In the genomic region with DNA sequence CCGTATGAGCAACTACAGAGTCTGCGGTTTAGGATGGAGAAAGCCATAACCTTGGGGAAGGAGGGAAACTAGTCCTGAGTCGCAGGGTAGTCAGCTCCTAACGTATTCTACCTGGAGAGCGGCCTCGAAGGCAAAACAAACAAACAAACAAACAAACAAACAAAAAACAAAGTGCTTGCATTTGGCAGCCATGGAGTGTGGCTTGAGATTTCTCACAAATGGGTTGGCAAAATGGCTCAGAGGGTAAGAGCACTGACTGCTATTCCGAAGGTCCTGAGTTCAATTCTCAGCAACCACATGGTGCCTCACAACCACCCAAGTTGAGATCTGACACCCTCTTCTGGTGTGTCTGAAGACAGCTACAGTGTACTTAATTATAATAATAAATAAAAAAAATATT, we compare ENCODE assay signal across 11 mouse cellular contexts. TPM values are rescaled to one million over a fixed set of nuclear protein-coding genes. Genes with fewer than 3 reads are reported as not detected.
DNase-seq lines count a peak whose midpoint lies in the region; ATAC-seq and TF ChIP-seq lines count a peak whose summit lies in the region.
"Had no signal": no experiment of that assay in that cellular context is flagged by ENCODE, and none has a peak within 500 bp of the region (broad histone marks: within the 10 kb centered on the region; RNA-seq: fewer than 3 reads in every experiment).

No protein-coding gene starts in this region.

- no peak for TF ChIP-seq POLR2A in kidney, adult 2 months (IDR thresholded peaks at IDR 0.05; ENCODE audit: low read depth, low read length)

- 82% methylated on average over 7 of the region's 7 CpGs for WGBS in kidney, adult 2 months
- 77% methylated on average over 7 of the region's 7 CpGs for WGBS in embryonic facial prominence, embryonic 10.5 days
- 74% methylated on average over 7 of the region's 7 CpGs for WGBS in intestine, embryonic 14.5 days
- WGBS in liver, embryonic 15.5 days (ENCODE audit: insufficient replicate concordance), result 72% methylated on average over 7 of the region's 7 CpGs

- TF ChIP-seq CTCF in kidney, adult 2 months (conservative IDR thresholded peaks at IDR 0.05; ENCODE audit: insufficient read depth, insufficient read length, low read depth, low read length), result no peak

- peak overlapping the region; percentile 90 for H3K27ac ChIP-seq in kidney, adult 2 months (ENCODE audit: insufficient read depth, low read depth, low read length)
- peak overlapping the region; percentile 92 for H3K27ac ChIP-seq in embryonic facial prominence, embryonic 10.5 days (replicated peaks)
- peak overlapping the region; percentile 100 for H3K27ac ChIP-seq in intestine, embryonic 14.5 days (ENCODE audit: low read depth)
- H3K27ac ChIP-seq in liver, embryonic 15.5 days (replicated peaks), result peak overlapping the region; percentile 93
- H3K27ac ChIP-seq: hindbrain, embryonic 14.5 days; layer of hippocampus, adult 2 months had no signal

- H3K9ac ChIP-seq in intestine, embryonic 14.5 days (ENCODE audit: low read length), result no peak overlapping the region
- no peak overlapping the region for H3K9ac ChIP-seq in liver, embryonic 15.5 days
- H3K9ac ChIP-seq: hindbrain, embryonic 14.5 days had no signal

- DNase-seq in kidney, adult 2 months, result no peak
- DNase-seq in kidney, adult 9 months, result no peak
- no peak for DNase-seq in embryonic facial prominence, embryonic 10.5 days (ENCODE audit: low spot score)
- DNase-seq in intestine, embryonic 14.5 days (ENCODE audit: low spot score), result no peak
- DNase-seq in right cerebral cortex, adult 2 months (ENCODE audit: low spot score in 2 of 2), result no peak
- no peak for DNase-seq in layer of hippocampus, adult 11-12 months (ENCODE audit: low spot score)
- DNase-seq: cerebellum, adult 9-11 months; thymus, postnatal 4 days had no signal

- no peaks in the 10 kb centered on the region for H3K27me3 ChIP-seq in kidney, adult 2 months (replicated peaks; ENCODE audit: control insufficient read depth, insufficient read depth, low read length)
- no peaks in the 10 kb centered on the region for H3K27me3 ChIP-seq in embryonic facial prominence, embryonic 10.5 days (replicated peaks; ENCODE audit: low read depth, poor library complexity, severe bottlenecking)
- H3K27me3 ChIP-seq in intestine, embryonic 14.5 days (replicated peaks; ENCODE audit: control insufficient read depth, insufficient read depth, low read length), result no peaks in the 10 kb centered on the region
- no peaks in the 10 kb centered on the region for H3K27me3 ChIP-seq in liver, embryonic 15.5 days

- no peak for ATAC-seq in intestine, embryonic 14.5 days (replicated peaks; ENCODE audit: low FRiP score, low TSS enrichment, low read depth)
- ATAC-seq in liver, embryonic 15.5 days (ENCODE audit: insufficient read depth), result no peak

- H3K4me1 ChIP-seq in kidney, adult 2 months (ENCODE audit: control insufficient read depth, insufficient read depth, low read length), result peaks cover 36% of the 10 kb centered on the region
- peaks cover 91% of the 10 kb centered on the region for H3K4me1 ChIP-seq in embryonic facial prominence, embryonic 10.5 days
- H3K4me1 ChIP-seq in intestine, embryonic 14.5 days (replicated peaks; ENCODE audit: control insufficient read depth, insufficient read depth, low read length), result peaks cover 50% of the 10 kb centered on the region
- H3K4me1 ChIP-seq in liver, embryonic 15.5 days (replicated peaks), result peaks cover 84% of the 10 kb centered on the region

- no peaks in the 10 kb centered on the region for H3K36me3 ChIP-seq in kidney, adult 2 months (ENCODE audit: control insufficient read depth, insufficient read depth, low read length)
- H3K36me3 ChIP-seq in embryonic facial prominence, embryonic 10.5 days (replicated peaks), result peaks cover 14% of the 10 kb centered on the region
- H3K36me3 ChIP-seq in intestine, embryonic 14.5 days (ENCODE audit: control insufficient read depth, insufficient read depth, low read length), result peaks cover 15% of the 10 kb centered on the region
- H3K36me3 ChIP-seq in liver, embryonic 15.5 days (replicated peaks), result peaks cover 15% of the 10 kb centered on the region

- H3K4me3 ChIP-seq in kidney, adult 2 months (ENCODE audit: insufficient read depth, low read depth, low read length), result no peak overlapping the region
- no peak overlapping the region for H3K4me3 ChIP-seq in embryonic facial prominence, embryonic 10.5 days
- H3K4me3 ChIP-seq in intestine, embryonic 14.5 days (ENCODE audit: low read depth, low read length), result no peak overlapping the region
- H3K4me3 ChIP-seq in liver, embryonic 15.5 days (replicated peaks), result no peak overlapping the region
- H3K4me3 ChIP-seq: layer of hippocampus, adult 2 months had no signal

- H3K4me2 ChIP-seq in intestine, embryonic 14.5 days (ENCODE audit: low read length), result no peak overlapping the region
- H3K4me2 ChIP-seq in liver, embryonic 15.5 days, result no peak overlapping the region; the same call in 1 of the 2 replicates
- H3K4me2 ChIP-seq: hindbrain, embryonic 14.5 days had no signal

- H3K9me3 ChIP-seq in embryonic facial prominence, embryonic 10.5 days, result no peaks in the 10 kb centered on the region
- H3K9me3 ChIP-seq in intestine, embryonic 14.5 days (ENCODE audit: control insufficient read depth, low read length), result no peaks in the 10 kb centered on the region
- H3K9me3 ChIP-seq in liver, embryonic 15.5 days (replicated peaks), result no peaks in the 10 kb centered on the region

RNA-seq across cellular contexts. Expression of gene Ost4, which starts 2.3 kb away (rescaled TPM):
- polyA plus RNA-seq in kidney, adult 2 months (2012; rRNA removed), result 377 and 422 TPM in 2 replicates
- polyA plus RNA-seq in embryonic facial prominence, embryonic 10.5 days (2016; fragmentation: Nextera tagmentation; extraction: Ambion mirVana), result 399 and 407 TPM in 2 replicates
- polyA plus RNA-seq in intestine, embryonic 14.5 days (2014; fragmentation: Nextera tagmentation; extraction: Ambion mirVana), result 482 and 490 TPM in 2 replicates
- 312 and 329 TPM in 2 replicates for polyA plus RNA-seq in liver, embryonic 15.5 days (2015; fragmentation: Nextera tagmentation; extraction: Ambion mirVana)

RNA-seq across cellular contexts. Expression of gene Emilin1, which starts 3.3 kb away (rescaled TPM):
- polyA plus RNA-seq in kidney, adult 2 months (2012; rRNA removed), result 55.6 and 63.8 TPM in 2 replicates
- 158 and 162 TPM in 2 replicates for polyA plus RNA-seq in embryonic facial prominence, embryonic 10.5 days (2016; fragmentation: Nextera tagmentation; extraction: Ambion mirVana)
- 187 and 209 TPM in 2 replicates for polyA plus RNA-seq in intestine, embryonic 14.5 days (2014; fragmentation: Nextera tagmentation; extraction: Ambion mirVana)
- polyA plus RNA-seq in liver, embryonic 15.5 days (2015; fragmentation: Nextera tagmentation; extraction: Ambion mirVana), result 37.6 and 46.8 TPM in 2 replicates

RNA-seq across cellular contexts. Expression of gene Khk, which starts 11.4 kb away (rescaled TPM):
- 1,147 and 1,266 TPM in 2 replicates for polyA plus RNA-seq in kidney, adult 2 months (2012; rRNA removed)
- 8.1 and 9.9 TPM in 2 replicates for polyA plus RNA-seq in embryonic facial prominence, embryonic 10.5 days (2016; fragmentation: Nextera tagmentation; extraction: Ambion mirVana)
- 21.6 and 21.9 TPM in 2 replicates for polyA plus RNA-seq in intestine, embryonic 14.5 days (2014; fragmentation: Nextera tagmentation; extraction: Ambion mirVana)
- polyA plus RNA-seq in liver, embryonic 15.5 days (2015; fragmentation: Nextera tagmentation; extraction: Ambion mirVana), result 33.1 and 35.9 TPM in 2 replicates

RNA-seq across cellular contexts. Expression of gene Agbl5, which starts 21.4 kb away (rescaled TPM):
- 22.6 and 24.1 TPM in 2 replicates for polyA plus RNA-seq in kidney, adult 2 months (2012; rRNA removed)
- 21.8 and 26.9 TPM in 2 replicates for polyA plus RNA-seq in embryonic facial prominence, embryonic 10.5 days (2016; fragmentation: Nextera tagmentation; extraction: Ambion mirVana)
- 25.4 and 26.4 TPM in 2 replicates for polyA plus RNA-seq in intestine, embryonic 14.5 days (2014; fragmentation: Nextera tagmentation; extraction: Ambion mirVana)
- polyA plus RNA-seq in liver, embryonic 15.5 days (2015; fragmentation: Nextera tagmentation; extraction: Ambion mirVana), result 4.8 and 5.7 TPM in 2 replicates

RNA-seq across cellular contexts. Expression of gene Cgref1, which starts 35.5 kb away (rescaled TPM):
- 387 and 411 TPM in 2 replicates for polyA plus RNA-seq in kidney, adult 2 months (2012; rRNA removed)
- 2.2 and 3.2 TPM in 2 replicates for polyA plus RNA-seq in embryonic facial prominence, embryonic 10.5 days (2016; fragmentation: Nextera tagmentation; extraction: Ambion mirVana)
- 10.3 and 14.2 TPM in 2 replicates for polyA plus RNA-seq in intestine, embryonic 14.5 days (2014; fragmentation: Nextera tagmentation; extraction: Ambion mirVana)
- 4.0 and 4.5 TPM in 2 replicates for polyA plus RNA-seq in liver, embryonic 15.5 days (2015; fragmentation: Nextera tagmentation; extraction: Ambion mirVana)

Comparison
In these comparisons a context has a peak if more than half of its experiments do, and no peak if none do; other contexts are left out.
1. RNA of gene Khk, which starts 11.4 kb away (polyA plus RNA-seq): 1,147 to 1,266 TPM in kidney, adult 2 months; 33.1 to 35.9 TPM in liver, embryonic 15.5 days, 21.6 to 21.9 TPM in intestine, embryonic 14.5 days and 8.1 to 9.9 TPM in embryonic facial prominence, embryonic 10.5 days; every median in the first group is over 10 times any median in the second.
2. Peak in every context shown above with its lines, with median percentiles within 50 percentile points of each other: H3K27ac ChIP-seq.